Mouse (Mus musculus): Measurements from ENCODE around the gene Btnl1. TPM values are rescaled to one million over a fixed set of nuclear protein-coding genes. Genes with fewer than 3 reads are reported as not detected.

Btnl1 gene
- total and polyA plus RNA-seq, 3 experiments, result not detected

GRCm38 (mm10) chr17:34347606-34348308 lies 29.2 kb upstream of the Btnl1 start (continued):
- TF ChIP-seq RAD21 (IDR thresholded peaks at IDR 0.05; ENCODE audit: low read depth, low read length), result no peak; the same call in 1 of the 2 replicates
- TF ChIP-seq NRF1 (IDR thresholded peaks at IDR 0.05; ENCODE audit: low read depth, low read length), result peak; percentile 50; the same call in 1 of the 2 replicates
- peak; percentile 99 for TF ChIP-seq IRF4 (IDR thresholded peaks at IDR 0.05; ENCODE audit: low read depth, low read length)
- peak; percentile 19; the same call in 1 of the 2 replicates for TF ChIP-seq HCFC1 (IDR thresholded peaks at IDR 0.05; ENCODE audit: low read depth, low read length)
- TF ChIP-seq MAFK (IDR thresholded peaks at IDR 0.05; ENCODE audit: insufficient replicate concordance, low read length), result peak; percentile 51; the same call in 1 of the 2 replicates

GRCm38 (mm10) chr17:34349429-34349828 lies 27.5 kb upstream of the Btnl1 start:
- dilution Hi-C loops (cut with MboI; ENCODE audit: extremely low pct_ligation_motif_present, extremely low pct_unique_long_range_greater_than_20kb, low sequenced_read_pairs), result no loop called here
- TF ChIP-seq RAD21 (IDR thresholded peaks at IDR 0.05; ENCODE audit: low read depth, low read length), result peak; percentile 68
- no peak for TF ChIP-seq MEF2A (IDR thresholded peaks at IDR 0.05; ENCODE audit: borderline replicate concordance, low read depth, low read length)
- TF ChIP-seq MAX (IDR thresholded peaks at IDR 0.05; ENCODE audit: low read length), result no peak
- no peak for TF ChIP-seq ZNF384 (IDR thresholded peaks at IDR 0.05; ENCODE audit: low read depth, low read length)
- TF ChIP-seq MAFK (IDR thresholded peaks at IDR 0.05; ENCODE audit: insufficient replicate concordance, low read length), result no peak
- no peak for TF ChIP-seq BHLHE40 (IDR thresholded peaks at IDR 0.05; ENCODE audit: low read depth, low read length)
- TF ChIP-seq ETS1 (conservative IDR thresholded peaks at IDR 0.05; ENCODE audit: low read depth, low read length), result no peak
- TF ChIP-seq CTCF (conservative IDR thresholded peaks at IDR 0.05 in 1 of 2, IDR thresholded peaks at IDR 0.05 in 1 of 2; ENCODE audit: low read depth in 2 of 2, low read length in 2 of 2), result peak; percentile 74 to 83
- no peak for TF ChIP-seq ZMIZ1 (IDR thresholded peaks at IDR 0.05; ENCODE audit: low read depth, low read length)
- TF ChIP-seq KAT2A (IDR thresholded peaks at IDR 0.05; ENCODE audit: insufficient replicate concordance, low read length), result no peak
- no peak for TF ChIP-seq SIN3A (IDR thresholded peaks at IDR 0.05; ENCODE audit: low read length)
- TF ChIP-seq SMC3 (IDR thresholded peaks at IDR 0.05; ENCODE audit: low read depth, low read length), result peak; percentile 74
- TF ChIP-seq TCF12 (IDR thresholded peaks at IDR 0.05; ENCODE audit: low read depth, low read length), result no peak
- no peak for TF ChIP-seq ELF1 (IDR thresholded peaks at IDR 0.05; ENCODE audit: low read depth, low read length)
- peaks cover 11 to 27% of the 10 kb centered on the region in 2 experiments for H3K4me1 ChIP-seq (ENCODE audit: control insufficient read depth in 1 of 2, insufficient read depth in 2 of 2)
- H3K4me2 ChIP-seq (ENCODE audit: insufficient read depth, low read depth, poor library complexity, severe bottlenecking), result no peak overlapping the region
- no peak overlapping the region for H3K9ac ChIP-seq (ENCODE audit: insufficient read depth, low read depth)
- peaks cover 5% of the 10 kb centered on the region for H3K9me3 ChIP-seq (replicated peaks; ENCODE audit: low read length)
- in situ Hi-C loops (cut with MboI; ENCODE audit: low pct_ligation_motif_present, low pct_unique_long_range_greater_than_20kb, low sequenced_read_pairs), result loop anchor here (5.0 kb wide), 1 partner anchor 102 kb away; no protein-coding TSS in a partner anchor
- no peaks in the 10 kb centered on the region for H3K27me3 ChIP-seq (replicated peaks)
- DNase-seq (ENCODE audit: extremely low read depth), result peak; percentile 86
- H3K36me3 ChIP-seq (replicated peaks in 1 of 2; ENCODE audit: control insufficient read depth in 1 of 2, insufficient read depth in 1 of 2, low read length in 1 of 2), result peaks cover 0 to 17% of the 10 kb centered on the region in 2 experiments
- H3K4me3 ChIP-seq (replicated peaks in 1 of 3; ENCODE audit: low read depth in 2 of 3, low read length in 2 of 3, poor library complexity in 1 of 3), result no peak overlapping the region
- no peak overlapping the region for H3K27ac ChIP-seq (ENCODE audit: insufficient read depth, low read depth)
- H3K79me2 ChIP-seq (replicated peaks; ENCODE audit: control insufficient read depth, extremely low read depth, insufficient read depth, poor library complexity, severe bottlenecking), result peaks cover 18% of the 10 kb centered on the region
